Mouse (Mus musculus): ENCODE measurements around the gene Tfap2a.

- TF ChIP-seq CTCF (IDR thresholded peaks at IDR 0.05; ENCODE audit: insufficient read depth, low read depth, low read length) (no peak), POLR2A (IDR thresholded peaks at IDR 0.05; ENCODE audit: insufficient read depth, low read depth, low read length) (no peak)
Observed at GRCm38 (mm10) chr13:40719066-40719740, 19.0 kb downstream of the Tfap2a start.
